Mouse (Mus musculus) hindlimb bud, embryonic 11.5 days (tissue): ENCODE data around the gene Gm13090.

Source experiments
- DNase-seq: peaks from one replicate; pipeline ENCODE4 v3.0.0-alpha.2; 2012; ENCODE audit warnings: low read depth, low spot score; ENCODE audit errors: extremely low spot score

Gene Gm13090

DNA sequence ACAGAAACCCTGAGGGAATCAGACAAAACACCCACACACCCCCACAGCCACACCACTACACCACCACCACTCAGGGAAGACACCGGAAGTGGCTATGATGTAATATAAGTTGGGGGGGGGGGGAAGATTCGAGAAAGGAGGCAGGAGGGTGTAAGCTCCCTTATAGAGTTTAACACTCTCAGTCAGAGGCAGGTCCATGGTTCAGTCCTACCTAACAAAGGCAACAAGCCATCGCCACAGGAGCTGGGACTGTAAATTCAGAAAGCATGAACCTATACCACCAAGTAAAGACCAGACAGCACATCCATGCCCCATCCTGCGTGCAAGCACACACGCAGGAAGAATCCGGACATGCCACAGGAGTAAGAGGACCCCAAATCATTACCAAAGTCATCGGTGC, at the start of gene Gm13090:
Gene Gm13090, plus strand, starts transcription at position 301 of the 400 bp plus-strand sequence.
- no peak for DNase-seq

DNA sequence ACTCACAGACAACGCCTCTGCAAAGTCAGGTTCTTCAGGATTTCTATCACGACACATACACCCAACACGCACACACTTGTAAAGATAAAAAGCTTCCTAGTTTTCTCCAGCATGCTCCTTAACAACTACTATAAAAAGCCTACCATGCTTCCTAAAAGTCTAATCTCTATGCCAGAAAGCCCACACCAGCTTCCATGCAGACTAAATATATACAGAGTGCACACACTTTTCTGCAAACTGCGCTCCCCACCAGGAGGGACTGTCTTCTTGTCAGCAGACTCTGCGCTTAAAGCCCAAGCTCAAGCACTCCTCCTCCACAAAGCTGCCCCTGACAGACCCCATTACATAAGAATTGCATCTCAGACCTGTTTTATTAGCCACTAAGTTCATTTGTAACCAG, 47.9 kb upstream of the Gm13090 start:
- no peak for DNase-seq

DNA sequence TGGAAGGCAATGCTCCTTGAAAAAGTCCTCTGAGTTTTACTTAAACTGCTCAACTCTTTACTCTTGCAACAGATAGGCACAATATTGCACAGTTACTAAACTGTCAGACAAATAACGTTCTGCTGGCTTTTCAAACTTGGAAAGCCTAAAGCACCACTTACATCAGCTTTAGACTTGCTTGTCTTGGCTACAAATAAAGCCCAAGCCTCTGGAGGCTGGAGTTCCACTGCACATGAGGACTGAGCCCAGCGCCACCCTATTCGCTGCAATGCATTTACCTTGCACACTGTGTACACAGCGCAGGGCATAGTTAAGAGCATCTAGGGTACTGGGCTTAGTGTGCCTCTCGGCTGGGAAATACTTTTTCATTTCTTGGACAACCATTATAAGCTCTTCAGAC, 46.1 kb upstream of the Gm13090 start:
- DNase-seq, result no peak

DNA sequence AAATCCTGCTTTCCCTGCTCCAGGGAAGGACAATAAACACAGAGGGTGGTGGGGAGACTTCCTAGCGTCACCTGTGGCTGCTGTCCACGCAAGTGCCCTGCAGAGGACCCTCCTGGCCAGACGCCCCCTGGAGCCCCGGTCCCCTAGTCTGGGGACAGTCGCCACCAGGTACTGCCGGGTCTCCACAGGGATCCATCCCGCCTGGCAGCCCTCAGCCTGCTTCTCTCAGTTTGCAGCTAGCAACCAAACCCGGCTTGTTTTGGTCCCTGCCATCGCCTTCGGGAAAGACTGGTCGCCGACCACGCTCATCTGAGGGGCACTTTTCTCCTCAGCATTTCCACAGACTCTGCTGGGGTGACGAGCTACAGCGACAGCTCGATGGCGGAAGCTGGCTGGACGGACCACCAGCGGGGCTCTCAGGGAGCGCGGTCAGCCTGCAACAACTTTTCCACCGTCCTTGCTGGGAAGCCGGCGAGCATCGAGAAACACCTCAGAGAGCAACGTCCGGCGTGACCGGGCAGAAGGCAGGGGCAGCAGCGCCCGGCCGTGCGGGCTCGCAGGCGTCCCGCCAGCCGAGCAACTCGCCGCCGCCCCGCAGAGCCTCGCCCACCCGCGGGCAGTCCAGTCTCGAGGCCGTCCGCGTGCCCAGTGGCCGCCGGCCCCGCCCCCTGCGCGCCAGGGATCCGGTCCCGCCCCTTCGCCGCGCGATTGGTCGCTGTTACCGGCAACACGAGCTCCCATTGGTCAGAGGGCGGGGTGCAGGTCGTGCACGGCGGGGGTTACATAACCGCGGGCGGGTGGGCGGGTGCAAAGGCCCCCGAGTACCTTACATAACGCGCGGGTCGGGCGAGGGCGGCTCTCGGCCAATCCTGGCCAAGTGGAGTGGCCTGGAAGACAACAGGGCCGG, 45.1 kb upstream of the Gm13090 start, which contains the start of gene Per3:
Gene Per3, minus strand, starts transcription at position 629 of the 907 bp plus-strand sequence.
- DNase-seq, result peak; percentile 49

DNA sequence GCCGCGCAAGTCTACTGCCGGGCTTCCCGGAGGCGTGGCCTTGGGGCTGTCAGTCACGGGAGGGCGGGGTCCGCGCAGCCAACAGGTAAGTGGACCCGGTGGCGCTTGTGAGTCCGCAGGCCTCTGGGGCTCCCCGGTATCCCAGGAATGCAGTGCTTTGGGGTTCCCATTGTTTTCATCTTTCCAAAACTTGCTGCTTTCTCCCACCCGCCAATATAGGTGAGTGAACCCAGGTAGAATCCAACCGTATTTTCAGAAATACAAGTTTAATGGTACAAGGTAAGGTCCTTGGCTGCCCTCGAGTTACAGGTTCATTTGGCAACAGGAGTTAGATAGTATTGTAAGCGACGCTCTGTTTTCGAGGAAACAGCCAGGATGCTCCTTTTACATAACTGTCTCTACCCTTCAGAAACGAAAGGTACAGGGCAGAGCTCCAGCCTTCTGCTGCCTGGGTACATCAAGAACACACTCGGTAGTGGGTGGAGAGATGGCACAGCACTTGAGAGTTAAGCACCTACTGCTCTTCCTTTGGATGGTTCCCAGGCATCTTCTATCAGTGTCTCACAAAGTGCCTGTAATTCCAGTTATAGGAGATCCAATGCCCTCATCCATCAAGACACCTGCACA, 44.3 kb upstream of the Gm13090 start:
- no peak for DNase-seq

DNA sequence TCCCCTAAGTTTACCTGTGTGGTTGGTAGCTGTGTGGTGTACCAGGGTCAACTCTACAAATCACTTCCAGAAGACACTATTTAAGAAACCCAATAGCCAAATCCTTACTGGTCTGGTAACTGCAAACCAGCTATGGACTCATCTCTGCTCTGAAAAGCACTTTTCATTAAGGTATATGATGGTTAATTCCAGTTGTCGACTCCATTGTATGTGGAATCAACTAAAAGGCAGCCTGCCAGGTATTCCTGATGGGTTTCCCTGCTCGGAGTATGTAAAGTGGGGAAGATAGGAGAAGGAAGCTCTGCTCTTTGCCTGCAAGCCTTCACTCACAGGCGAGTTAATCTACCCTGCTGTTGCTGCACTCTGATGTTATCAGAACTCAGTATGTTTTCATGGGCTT, 42.8 kb upstream of the Gm13090 start:
- no peak for DNase-seq

DNA sequence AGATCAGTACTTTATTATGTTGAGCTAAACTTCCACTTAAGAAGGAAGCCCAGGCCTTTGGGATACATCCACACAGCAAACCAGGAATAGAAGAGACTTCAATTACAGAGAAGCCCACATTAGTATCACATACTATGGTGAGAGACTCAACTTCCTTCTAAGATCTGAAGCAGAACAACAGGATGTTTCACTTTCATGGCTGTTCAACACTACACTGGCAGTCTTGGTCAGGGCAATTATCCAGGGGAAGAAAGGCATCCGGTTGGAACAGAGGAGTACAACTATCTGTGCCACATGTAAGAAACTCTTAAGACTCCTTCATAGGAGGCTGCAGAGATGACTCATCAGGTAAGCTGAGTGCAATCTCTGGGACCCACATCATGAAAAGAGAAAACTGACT, 38.2 kb upstream of the Gm13090 start:
- DNase-seq, result no peak

DNA sequence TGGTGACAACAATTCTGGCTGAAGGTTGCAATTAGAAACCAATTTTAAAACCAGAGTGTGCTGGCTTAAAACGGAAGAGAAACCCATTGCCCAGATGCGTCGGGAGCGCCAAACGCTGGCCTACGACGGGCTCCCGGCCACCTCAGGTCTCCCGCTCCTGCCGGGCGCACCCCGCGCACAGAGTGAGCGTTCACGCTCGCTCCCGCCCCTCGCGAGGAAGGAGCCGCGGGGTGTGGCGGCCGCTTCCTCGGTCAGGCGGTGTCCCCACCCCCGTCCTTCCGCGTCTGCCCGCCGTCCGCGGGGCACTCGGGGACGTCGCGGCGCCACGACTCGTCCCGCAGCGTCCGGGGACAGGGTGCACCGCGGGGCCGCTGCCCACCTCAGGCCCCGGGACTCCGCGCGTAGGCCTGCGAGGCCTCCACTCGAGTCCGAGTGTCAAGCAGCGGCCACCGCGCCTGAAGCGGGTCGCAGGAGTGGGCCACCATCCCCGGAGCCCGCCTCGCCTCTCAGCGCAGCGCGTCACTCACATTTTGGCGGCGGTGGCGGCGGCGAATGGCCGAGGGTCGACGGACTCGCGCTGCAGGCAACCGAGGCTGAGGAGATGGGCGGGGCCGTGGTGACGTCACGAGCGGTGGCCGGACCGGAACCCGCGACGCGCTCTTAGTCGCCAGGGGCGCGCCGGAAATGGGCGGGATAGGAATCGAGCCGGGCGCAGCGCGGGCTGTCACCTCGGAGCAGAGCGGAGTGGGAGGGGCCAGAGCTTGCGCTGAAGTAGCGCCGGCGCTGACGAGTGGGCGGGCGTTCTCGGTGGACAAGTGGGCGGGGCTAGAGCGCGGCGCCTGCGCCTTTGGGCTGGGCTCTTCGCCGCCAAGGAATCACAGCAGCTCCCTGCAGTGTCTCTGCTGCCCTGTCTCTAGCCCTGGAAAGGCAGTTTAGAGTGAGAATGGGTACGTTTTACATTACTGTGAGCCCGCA, 31.7 kb upstream of the Gm13090 start, which contains the start of gene Vamp3:
Gene Vamp3, minus strand, starts transcription at position 617 of the 975 bp plus-strand sequence.
- DNase-seq, result peak; percentile 87

DNA sequence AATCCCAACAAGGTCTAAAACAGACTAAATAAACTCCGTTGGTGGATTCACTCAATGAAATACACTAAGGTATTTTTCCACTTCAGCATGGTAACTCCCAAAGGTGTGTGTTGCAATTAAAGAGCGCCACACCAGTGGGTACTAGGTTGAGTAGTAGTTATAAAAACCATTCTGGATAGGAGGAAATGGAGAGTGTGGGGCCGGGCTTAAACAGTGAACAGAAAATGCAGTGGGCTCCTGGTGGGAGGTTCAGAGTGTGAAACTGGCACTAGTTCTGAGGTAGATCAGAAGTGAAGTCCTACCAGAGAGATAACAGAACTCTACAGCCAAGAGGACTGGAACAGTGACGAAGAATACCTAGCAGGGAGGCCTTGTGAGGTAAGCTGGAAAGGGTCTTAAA, 30.7 kb upstream of the Gm13090 start:
- no peak for DNase-seq

DNA sequence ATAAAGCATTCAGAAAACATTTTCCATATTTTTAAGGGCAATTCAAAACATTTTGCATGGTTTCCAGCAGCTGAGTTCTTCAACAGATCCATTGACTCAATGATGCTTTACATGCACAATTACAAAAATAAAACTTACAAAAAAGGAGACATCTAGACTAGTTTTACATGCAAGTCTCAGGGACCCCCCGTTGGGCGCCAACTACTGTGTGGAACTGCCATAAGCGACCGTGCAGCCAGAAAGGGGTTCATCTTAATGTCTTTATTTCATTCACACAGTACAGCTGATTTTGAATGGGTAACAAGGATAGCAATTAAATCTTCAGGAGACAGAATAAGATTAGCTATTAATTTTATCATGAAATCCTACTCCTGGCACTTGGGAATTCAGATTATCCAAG, 29.8 kb upstream of the Gm13090 start:
- DNase-seq, result no peak

DNA sequence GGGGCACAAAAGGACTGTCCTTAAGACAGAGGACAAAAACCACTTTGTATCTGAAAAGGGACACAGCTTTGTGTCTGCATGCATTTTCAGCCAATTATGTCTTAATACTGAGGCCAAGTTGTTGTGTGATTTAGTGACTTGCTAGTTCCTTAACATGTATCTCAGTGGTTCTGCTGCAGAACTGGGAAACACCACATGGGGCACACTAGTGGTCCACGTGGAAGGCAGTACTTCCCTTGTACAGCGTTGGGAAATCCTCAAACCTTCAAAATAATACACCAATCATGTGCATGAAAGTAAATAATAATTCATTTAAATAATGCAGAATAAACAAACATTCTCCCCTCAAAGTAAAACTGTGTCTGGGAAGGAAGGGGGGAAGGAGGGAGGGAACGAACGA, 20.6 kb upstream of the Gm13090 start:
- DNase-seq, result no peak

DNA sequence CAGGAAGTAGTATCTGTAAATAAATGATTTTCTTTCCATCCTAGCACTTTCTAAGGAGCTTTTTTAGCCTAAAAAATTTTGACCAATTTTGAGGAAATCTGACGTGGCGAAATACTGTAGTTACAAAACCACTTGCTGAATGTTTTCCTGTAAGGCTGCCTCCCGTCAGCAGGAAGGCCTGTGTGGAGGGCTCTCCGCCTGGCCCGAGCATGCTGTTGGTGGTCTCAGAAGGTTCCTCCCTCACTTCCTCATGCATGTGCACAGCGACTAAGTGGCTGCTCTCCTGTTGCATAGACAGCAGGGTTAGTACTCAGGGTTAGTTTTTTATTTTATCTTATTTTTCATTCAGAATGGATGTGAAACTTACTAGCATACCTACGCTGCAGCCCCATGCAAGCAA, 18.4 kb upstream of the Gm13090 start:
- no peak for DNase-seq

DNA sequence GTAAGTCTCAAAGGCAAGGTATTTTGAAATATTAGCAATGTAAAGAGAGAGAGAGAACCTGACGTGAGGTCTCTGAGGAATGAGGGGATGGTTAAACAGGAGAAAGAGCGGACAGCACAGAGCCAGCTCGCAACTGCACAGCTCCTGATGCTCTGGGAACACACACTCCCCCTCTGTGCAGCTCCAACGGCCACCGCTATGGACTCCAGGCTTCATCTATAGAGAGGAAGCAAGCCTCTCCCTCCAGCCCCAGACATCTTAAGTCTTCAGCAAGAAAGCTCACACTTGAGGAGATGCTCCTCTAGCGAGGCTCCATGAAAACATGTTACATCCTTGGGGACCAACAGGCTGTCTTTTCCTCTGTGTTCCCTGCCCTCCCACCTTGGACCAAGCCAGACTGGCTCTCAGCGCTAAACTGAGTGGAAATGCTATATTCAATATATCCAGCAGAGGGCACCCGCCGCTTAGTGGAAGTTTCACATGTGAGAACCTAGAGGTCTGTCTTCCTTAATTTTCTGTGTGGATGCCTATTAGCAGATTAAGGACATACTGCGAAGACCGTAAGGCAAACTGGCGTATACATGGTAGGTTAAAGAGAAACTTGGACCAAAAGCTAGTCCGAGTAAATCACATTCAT, 16.1 kb upstream of the Gm13090 start:
- no peak for DNase-seq

DNA sequence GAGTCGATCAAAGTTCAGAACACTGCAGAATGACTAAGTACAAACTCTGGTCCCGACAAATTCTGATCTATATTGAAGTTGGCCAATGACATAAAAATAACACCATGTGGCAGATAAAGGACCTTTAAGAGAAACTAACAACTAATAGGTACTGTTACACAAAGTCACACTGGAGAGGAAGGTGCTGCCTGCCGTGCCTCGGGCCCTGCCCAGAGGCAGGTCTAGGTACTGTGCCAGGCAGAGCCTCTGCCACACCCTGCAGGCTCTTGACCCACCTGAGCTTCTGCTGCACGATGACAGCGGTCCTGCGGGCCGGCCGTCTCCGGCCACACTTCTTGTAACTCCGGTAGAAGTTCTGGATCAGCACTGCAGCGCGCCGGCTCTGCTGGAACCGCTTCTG, 14.6 kb upstream of the Gm13090 start:
- no peak for DNase-seq

DNA sequence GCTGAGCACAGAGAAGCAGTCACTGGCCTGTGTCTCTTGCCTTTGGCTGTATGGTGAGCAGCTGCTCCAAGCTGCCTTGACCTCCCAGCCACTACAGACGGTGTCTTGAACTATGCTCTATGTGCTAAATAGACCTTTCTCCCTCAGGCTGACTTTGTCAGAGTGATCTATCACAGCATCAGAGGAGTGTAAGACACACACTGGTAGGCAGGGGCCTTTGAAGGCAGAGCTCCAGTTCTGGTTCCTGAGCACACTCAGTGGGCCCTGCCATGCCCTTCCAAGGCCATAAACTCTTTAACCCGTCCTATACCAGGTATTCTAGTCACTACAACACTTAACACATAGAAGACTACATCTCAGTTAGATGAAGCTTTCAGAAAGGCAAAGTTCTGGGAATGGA, 8.0 kb upstream of the Gm13090 start:
- no peak for DNase-seq

DNA sequence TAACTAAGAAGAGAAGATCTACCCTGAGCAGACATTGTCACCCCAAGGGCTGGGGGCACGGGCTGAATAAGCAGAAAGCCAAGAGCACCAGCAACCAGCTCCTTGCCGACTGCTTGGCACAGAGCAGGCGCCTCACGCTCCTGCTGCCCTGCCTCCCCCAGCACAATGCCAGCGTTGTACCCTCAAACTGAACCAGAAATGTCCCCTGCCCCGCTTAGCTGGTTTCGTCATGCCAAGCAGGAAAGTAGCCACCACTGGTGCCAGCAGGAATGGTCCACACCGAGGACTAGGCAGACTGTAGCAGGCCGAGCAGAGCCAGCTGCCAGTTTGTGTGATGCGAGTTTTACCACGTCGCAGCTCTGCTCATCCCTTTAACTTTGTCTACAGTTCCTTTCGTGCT, 7.4 kb upstream of the Gm13090 start:
- no peak for DNase-seq

DNA sequence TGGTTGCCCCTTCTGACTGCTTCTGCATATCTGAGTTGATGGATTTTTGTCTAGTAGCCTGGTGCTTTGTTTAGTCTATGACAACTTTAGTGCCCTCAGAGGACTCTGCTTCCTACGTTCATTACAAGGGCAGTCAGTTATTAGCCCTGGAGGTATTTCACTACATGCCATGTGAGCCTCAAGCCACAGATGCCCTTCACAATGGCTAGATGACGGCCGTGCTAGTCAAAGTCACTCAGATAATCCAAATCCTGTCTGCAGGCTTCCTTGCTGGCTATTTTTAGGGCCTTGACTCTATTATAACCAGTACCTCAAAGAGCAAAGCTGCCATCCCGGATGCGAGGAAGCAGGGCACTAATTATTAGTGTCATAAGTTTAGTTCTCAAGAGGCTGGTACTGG, 6.3 kb upstream of the Gm13090 start:
- no peak for DNase-seq

DNA sequence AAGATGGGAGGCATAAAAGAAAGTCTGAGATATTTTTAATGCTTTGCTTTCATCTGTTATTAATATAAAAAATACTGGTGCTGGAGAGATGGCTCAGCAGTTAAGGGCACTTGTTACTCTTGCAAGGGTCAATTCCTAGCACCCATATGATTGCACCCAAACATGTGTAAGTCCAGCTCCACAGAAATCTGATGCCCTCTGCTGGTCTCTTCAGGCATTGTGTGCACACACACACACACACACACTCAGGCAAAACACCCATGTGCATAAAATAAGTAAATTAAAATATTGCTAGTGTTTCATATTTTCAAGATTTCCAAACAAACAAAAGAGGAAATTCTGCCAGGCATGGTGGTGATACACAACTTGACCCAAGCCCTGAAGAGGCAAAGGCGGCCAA, 2.0 kb upstream of the Gm13090 start:
- no peak for DNase-seq

DNA sequence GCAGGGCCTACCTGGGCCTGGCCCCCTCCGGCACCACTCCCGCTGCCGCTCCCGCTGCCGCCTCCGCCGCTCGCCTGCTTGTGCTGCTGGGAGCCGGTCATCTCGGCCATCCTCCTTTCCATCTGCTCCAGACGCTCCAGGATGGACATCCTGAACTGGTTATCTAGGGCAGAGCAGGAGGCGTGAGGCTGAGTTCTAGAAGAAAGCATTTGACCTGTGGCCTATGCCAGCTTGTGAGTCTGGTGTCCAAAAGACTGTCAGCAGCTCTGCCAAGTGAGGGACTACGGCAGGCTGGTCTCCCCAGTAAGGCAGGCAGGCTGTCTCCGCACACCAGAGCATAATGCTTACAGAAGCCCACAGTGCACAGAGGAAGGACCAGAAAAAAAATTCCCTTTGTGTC, 551 bp upstream of the Gm13090 start:
- no peak for DNase-seq

DNA sequence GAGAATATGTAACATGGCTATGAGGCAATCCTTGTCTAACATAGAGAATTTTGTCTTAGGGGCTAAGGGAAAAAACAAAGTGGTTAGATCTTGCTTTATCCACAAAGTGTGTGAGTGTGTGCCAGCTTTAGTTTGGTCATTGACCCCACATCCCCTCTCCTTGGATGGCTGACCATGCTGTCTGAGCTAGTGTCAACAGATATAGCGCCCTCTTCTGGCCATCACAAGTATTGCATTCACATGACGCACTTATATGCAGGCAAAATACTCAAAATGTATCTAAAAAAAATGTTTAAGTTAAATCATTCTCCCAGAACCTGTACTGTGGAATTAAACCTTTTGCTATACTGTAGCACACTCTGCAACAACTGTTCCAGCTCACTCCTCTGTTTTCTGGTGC, 5.8 kb downstream of the Gm13090 start:
- DNase-seq, result no peak
